ENCODE assay signal across 16 mouse cellular contexts in the genomic region with DNA sequence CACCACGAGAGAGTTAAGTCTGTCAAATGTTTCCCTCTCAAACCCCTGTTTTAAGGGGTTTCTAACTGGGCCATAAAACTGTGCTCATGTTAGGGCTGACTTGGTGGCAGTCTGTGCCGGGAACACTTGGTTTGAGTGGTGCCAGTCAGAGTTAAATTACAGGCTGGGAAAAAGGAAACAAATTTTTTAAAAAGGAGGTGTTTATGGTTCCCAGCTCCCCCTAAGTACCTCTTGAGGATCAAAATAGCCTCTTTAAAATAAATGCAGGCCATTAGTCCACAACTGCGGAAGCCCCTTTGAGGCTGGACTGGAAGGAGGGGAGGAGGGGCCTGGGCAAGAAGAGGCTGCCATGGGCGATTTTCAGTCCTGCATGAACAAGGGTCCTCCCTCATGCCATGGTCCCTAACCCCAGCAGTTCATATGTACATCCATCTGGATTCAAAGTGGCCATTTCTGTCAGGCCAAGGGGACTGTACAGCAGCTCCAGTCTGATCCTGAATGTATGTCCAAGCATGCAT.
"Had no signal": no experiment of that assay in that cellular context is flagged by ENCODE, and none has a peak within 500 bp of the region (broad histone marks: within the 10 kb centered on the region; RNA-seq: fewer than 3 reads in every experiment).

No protein-coding gene starts in this region.

- H3K4me2 ChIP-seq: midbrain, embryonic 12.5 days; neural tube, embryonic 13.5 days; stomach, embryonic 15.5 days had no signal

- H3K4me1 ChIP-seq: stomach, embryonic 15.5 days had no signal

- ATAC-seq: intestine, postnatal 0 days; midbrain, embryonic 16.5 days had no signal

- H3K27ac ChIP-seq: liver, embryonic 14.5 days; midbrain, embryonic 12.5 days; neural tube, embryonic 13.5 days; stomach, embryonic 15.5 days had no signal

- H3K9me3 ChIP-seq: midbrain, embryonic 12.5 days; neural tube, embryonic 13.5 days; stomach, embryonic 15.5 days had no signal

- H3K36me3 ChIP-seq: midbrain, embryonic 12.5 days; neural tube, embryonic 13.5 days; stomach, embryonic 15.5 days had no signal

- H3K27me3 ChIP-seq: stomach, embryonic 15.5 days had no signal

- DNase-seq: kidney, adult 8-10 months; kidney, postnatal 36 days; layer of hippocampus, adult 9-11 months; layer of hippocampus, postnatal 36 days; lung, adult 18-20 months; lung, postnatal 14 days; retina, postnatal 1 day; right cerebral cortex, postnatal 4 days; spleen, adult 18-20 months; thymus, postnatal 36 days had no signal

- H3K9ac ChIP-seq: liver, embryonic 14.5 days; midbrain, embryonic 12.5 days; neural tube, embryonic 13.5 days; stomach, embryonic 15.5 days had no signal

- H3K4me3 ChIP-seq: midbrain, embryonic 12.5 days; neural tube, embryonic 13.5 days; stomach, embryonic 15.5 days had no signal
